Mouse (Mus musculus): ENCODE data around the gene Ccr6. TPM values are rescaled to one million over a fixed set of nuclear protein-coding genes. Genes with fewer than 3 reads are reported as not detected.
"Not testable (repeated sequence)": the region's sequence is repeated elsewhere in the genome, so short reads cannot be mapped to it uniquely, and the experiment has no call there.

Ccr6 gene
- polyA plus RNA-seq (2016; fragmentation: Nextera tagmentation; extraction: Ambion mirVana): not detected in 2 replicates

DNA sequence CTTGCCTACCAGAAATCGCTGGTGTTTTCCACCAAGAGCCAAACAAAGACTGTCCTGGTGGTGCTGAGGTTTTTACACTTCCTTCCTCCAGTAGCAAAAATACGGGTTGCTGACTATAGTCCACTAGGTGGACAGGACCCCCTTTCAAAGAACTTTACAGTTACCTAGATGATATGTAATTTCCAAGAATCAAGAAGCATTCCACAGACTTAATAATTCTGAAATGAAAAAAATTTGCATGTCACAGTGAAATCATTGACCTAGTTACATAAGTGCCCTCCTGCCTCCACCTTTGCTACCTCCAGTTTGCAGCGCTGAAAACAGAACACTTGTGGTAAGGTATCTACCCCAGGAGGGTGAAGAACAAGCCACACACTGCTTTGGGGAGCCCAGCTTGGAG, at the start of gene Ccr6:
Ccr6 (plus strand) TSS at position 301 of the 400 bp plus-strand sequence.
- WGBS: 82% methylated on average over 3 of the region's 3 CpGs

DNA sequence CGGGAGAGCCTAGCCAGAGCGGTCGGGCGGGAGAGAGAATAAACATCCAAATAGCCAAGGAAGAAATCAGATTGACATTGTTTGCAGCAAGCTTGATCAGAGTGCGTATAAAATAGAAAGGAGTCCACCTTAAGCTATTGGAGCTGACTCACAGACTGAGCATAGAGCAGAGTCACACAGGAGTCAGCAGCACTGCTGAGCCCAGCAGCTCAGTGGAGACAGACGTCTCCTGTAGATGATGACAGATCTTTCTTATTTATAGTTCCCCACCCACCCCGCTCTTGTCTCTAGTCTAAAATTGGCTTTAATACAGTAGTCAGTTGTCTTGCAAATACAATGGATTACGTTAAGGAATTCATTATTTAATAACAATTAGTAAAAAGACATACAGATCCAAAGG, 42.2 kb upstream of the Ccr6 start:
- Histone ChIP-seq H3K9me3 (no peaks in the 10 kb centered on the region), H3K4me1 (no peaks in the 10 kb centered on the region), H3K27ac (no peak overlapping the region), H3K36me3 (replicated peaks) (peaks cover 86% of the 10 kb centered on the region), H3K4me3 (no peak overlapping the region), H3K27me3 (ENCODE audit: poor library complexity, severe bottlenecking) (no peaks in the 10 kb centered on the region)
- DNase-seq (ENCODE audit: extremely low spot score, low spot score): no peak
- 92% methylated on average over 8 of the region's 8 CpGs for WGBS

More for the DNA sequence above, at the start of gene Ccr6:
- Histone ChIP-seq H3K27ac (no peak within 1 kb of the TSS), H3K27me3 (ENCODE audit: poor library complexity, severe bottlenecking) (no peaks in the 10 kb centered on the region), H3K9me3 (no peaks in the 10 kb centered on the region), H3K4me3 (no peak within 1 kb of the TSS), H3K36me3 (replicated peaks) (no peaks in the 10 kb centered on the region), H3K4me1 (no peaks in the 10 kb centered on the region)
- no peak for DNase-seq (ENCODE audit: extremely low spot score, low spot score)

DNA sequence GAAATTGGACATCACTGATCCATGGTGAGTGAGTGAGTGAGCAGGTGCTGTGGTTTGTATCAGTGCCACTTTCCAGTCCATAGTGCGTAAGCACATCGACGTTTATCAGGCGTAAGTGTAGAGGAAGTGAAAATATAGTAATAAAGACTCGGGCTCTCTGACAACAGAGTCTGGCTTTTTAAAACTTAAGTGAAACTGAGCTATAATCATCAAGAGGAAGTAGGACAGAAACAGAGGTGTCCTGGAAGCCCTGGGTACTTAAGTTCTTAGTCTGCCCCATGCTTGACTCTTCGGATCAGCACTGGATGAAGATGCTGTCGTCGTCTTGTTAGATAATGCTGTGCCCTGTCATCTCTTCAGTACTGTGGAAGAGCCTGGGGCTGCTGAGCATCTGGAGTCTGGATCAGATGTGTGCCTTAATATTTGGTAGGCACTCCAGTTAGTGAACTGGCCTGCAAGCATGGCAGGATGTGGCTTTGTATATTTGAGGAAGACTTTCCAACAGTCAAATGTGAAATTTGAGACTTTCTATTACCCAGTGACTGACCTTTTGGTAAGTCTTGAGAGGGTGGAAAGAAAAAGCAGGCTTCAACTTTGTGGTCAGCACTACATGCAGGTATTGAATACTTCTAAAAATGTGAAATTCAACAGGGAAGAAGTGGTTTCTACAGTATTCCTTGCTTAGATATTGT, 40.0 kb upstream of the Ccr6 start:
- H3K9me3 ChIP-seq: no peaks in the 10 kb centered on the region
- peaks cover 64% of the 10 kb centered on the region for H3K36me3 ChIP-seq (replicated peaks)
- no peak overlapping the region for H3K4me3 ChIP-seq
- DNase-seq (ENCODE audit: extremely low spot score, low spot score): no peak
- H3K27ac ChIP-seq: no peak overlapping the region
- 93% methylated on average over 8 of the region's 8 CpGs for WGBS
- H3K27me3 ChIP-seq (ENCODE audit: poor library complexity, severe bottlenecking): no peaks in the 10 kb centered on the region
- no peaks in the 10 kb centered on the region for H3K4me1 ChIP-seq

DNA sequence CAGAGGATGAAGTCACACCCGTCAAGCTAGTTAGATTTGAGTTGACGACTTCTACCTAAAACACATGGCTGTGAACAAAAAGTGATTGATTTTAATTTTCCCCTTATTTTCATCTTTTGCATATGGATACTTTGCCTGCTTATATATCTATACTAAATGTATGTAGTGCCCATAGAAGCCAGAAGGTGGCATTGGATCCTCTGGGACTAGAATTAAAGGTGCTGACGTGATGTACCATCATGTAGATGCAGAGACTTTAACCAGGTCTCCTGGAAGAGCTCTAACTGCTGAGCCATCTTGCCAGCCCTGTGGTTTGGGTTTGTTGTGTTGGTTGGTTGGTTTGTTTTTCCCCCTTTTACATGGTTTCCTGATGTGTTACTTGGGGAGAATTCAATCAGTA, 38.2 kb upstream of the Ccr6 start:
- no peak overlapping the region for H3K4me3 ChIP-seq
- H3K36me3 ChIP-seq (replicated peaks): peaks cover 47% of the 10 kb centered on the region
- no peaks in the 10 kb centered on the region for H3K4me1 ChIP-seq
- H3K9me3 ChIP-seq: no peaks in the 10 kb centered on the region
- WGBS: 70% methylated on average over 3 of the region's 3 CpGs
- no peak for DNase-seq (ENCODE audit: extremely low spot score, low spot score)
- no peak overlapping the region for H3K27ac ChIP-seq
- no peaks in the 10 kb centered on the region for H3K27me3 ChIP-seq (ENCODE audit: poor library complexity, severe bottlenecking)

DNA sequence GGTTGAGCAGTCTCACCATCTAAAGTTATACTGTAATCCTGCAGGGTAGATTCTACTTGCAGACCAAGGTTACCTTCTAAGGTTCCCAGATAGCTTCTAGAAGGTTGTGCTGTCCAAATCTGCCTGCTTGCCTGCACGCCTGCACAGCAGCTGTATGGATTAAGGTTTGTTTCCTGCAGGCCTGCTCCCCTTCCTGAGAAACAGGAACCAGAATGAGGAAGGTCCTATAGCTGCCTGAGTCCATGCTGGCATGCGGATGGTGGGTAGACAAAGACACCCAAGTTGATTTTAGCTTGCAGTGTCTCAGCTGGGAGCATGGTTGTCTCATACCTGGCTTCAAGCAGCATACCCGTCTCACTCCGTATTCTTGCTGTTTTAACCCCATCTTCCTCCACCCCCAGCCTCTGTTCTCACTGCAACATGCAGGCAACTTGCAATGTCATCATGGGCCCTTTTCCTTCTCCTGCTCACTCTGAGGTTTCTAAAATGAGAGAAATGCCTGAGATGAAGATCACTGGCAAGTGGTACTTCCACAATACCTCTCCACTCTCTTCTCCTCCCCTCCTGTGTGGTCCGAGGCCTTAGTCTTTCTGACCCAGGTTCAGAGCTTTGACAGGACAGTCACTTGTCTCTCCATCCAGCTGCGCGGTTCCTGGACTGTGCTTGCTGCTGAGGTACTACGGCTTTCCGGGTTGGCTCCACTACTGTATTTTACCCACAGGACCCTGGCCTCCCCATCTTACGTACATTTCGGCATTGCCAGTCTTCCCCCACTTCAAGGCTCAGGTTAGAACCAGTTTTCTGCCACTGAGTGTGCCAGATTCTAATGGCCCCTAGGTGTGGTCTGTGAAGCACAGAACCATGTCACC, 36.5 kb upstream of the Ccr6 start:
- H3K4me3 ChIP-seq: no peak overlapping the region
- 90% methylated on average over 11 of the region's 11 CpGs for WGBS
- no peak overlapping the region for H3K27ac ChIP-seq
- no peaks in the 10 kb centered on the region for H3K4me1 ChIP-seq
- no peaks in the 10 kb centered on the region for H3K9me3 ChIP-seq
- H3K27me3 ChIP-seq (ENCODE audit: poor library complexity, severe bottlenecking): no peaks in the 10 kb centered on the region
- DNase-seq (ENCODE audit: extremely low spot score, low spot score): no peak
- peaks cover 30% of the 10 kb centered on the region for H3K36me3 ChIP-seq (replicated peaks)

DNA sequence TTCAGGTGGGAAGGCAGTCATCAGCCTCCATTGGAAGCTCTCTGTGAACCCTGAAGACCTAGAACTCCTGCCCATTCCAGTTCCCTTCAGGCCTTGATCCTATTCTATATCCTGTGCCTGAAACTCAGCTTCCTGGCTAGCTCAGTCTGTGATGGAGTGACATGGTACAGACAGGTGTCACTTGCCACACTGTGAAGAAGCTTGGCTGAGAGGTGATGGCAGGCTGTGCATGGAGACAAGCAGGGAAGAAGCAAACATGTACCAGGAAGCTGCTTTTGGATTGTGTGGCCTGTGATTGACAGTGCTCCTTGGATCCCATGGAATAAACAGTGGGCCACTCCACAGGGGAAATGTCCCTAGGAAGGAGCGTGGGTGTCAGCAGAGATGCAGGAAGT, 35.9 kb upstream of the Ccr6 start:
- Histone ChIP-seq H3K27me3 (ENCODE audit: poor library complexity, severe bottlenecking) (no peaks in the 10 kb centered on the region), H3K36me3 (replicated peaks) (peaks cover 24% of the 10 kb centered on the region), H3K9me3 (no peaks in the 10 kb centered on the region), H3K4me1 (no peaks in the 10 kb centered on the region), H3K4me3 (no peak overlapping the region), H3K27ac (no peak overlapping the region)
- DNase-seq (ENCODE audit: extremely low spot score, low spot score): no peak
- 90% methylated on average over 1 of the region's 1 CpGs for WGBS

DNA sequence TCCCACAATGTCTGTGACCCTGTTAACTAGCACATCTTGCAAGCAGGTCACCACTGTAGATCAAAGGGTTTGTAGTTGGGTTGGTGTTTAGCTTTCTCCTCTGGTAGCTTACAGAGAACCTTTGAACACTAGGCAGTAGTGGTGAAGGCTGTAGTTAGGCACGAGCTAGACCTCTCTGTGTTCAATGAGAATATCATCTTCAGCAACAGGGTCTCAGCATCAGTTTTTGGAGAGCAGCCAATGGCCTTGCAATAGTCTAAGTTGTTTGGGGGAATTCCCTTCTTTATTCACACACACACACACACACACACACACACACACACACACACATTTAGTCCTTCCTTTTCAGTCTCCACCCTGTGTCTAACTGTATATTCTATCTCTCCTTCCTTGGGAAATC, 32.4 kb upstream of the Ccr6 start:
- DNase-seq (ENCODE audit: extremely low spot score, low spot score): no peak

DNA sequence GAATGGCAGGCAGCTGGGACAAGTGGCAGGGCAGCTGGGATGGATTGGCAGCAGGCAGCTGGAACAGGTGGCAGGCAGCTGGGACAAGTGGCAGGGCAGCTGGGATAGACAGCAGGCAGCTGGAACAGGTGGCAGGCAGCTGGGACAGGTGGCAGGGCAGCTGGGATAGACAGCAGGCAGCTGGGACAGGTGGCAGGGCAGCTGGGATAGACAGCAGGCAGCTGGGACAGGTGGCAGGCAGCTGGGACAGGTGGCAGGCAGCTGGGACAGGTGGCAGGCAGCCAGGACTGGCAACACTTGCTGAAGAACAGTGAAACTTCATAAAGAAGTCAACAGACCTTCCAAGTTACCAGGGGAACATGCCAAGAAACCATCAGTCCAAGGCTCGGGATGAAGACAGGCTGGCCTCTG, 30.6 kb upstream of the Ccr6 start:
- not testable (repeated sequence) for H3K27me3 ChIP-seq (ENCODE audit: poor library complexity, severe bottlenecking); H3K4me1 ChIP-seq; H3K9me3 ChIP-seq; DNase-seq (ENCODE audit: extremely low spot score, low spot score); H3K36me3 ChIP-seq (replicated peaks); H3K4me3 ChIP-seq
- peak overlapping the region; percentile 33 for H3K27ac ChIP-seq
- 89% methylated on average over 1 of the region's 1 CpGs for WGBS

More for the DNA sequence above, 32.4 kb upstream of the Ccr6 start:
- H3K36me3 ChIP-seq (replicated peaks): no peaks in the 10 kb centered on the region
- H3K9me3 ChIP-seq: no peaks in the 10 kb centered on the region
- no peaks in the 10 kb centered on the region for H3K27me3 ChIP-seq (ENCODE audit: poor library complexity, severe bottlenecking)
- WGBS: 83% methylated on average over 1 of the region's 1 CpGs
- no peaks in the 10 kb centered on the region for H3K4me1 ChIP-seq
- H3K4me3 ChIP-seq: no peak overlapping the region
- no peak overlapping the region for H3K27ac ChIP-seq

DNA sequence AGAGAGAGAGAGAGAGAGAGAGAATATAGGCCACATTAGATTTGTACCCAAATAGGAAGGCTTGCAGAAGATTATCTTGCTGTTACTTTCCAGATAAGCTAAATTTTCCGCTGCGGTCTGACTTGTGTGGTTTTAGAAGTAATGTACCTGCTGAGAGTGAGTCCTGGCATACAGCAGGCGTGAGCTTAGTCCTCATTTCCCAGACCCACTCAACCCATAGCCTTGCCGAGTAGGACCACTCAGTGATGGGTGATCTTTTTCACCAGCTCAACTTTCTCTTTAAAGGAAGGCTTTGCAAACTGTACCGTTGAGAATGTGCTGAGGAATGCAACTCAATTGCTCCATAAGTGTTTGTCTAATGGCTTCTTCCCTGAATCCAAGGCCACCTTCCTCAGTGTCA, 29.2 kb upstream of the Ccr6 start:
- no peaks in the 10 kb centered on the region for H3K4me1 ChIP-seq
- H3K4me3 ChIP-seq: no peak overlapping the region
- no peak overlapping the region for H3K27ac ChIP-seq
- no peaks in the 10 kb centered on the region for H3K27me3 ChIP-seq (ENCODE audit: poor library complexity, severe bottlenecking)
- WGBS: 88% methylated on average over 5 of the region's 5 CpGs
- no peak for DNase-seq (ENCODE audit: extremely low spot score, low spot score)
- H3K36me3 ChIP-seq (replicated peaks): no peaks in the 10 kb centered on the region
- no peaks in the 10 kb centered on the region for H3K9me3 ChIP-seq

DNA sequence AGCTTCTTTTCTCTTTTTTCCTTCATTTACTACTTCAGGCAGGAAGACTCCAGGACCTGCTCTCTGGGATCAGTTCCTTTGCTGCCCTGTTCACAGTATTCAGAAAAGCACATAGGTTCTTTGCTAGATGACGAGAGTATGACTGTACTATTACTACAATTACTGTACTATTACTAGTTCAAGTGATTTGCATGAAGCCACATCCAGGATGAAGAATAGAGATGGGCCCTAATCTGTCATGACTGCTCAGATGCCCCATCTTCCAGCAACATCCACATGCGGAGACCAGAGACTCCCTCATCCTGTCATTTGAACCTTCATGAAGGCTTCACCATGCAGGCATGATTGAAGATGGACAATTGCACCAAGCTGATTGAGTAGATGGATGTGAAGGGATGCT, 26.1 kb upstream of the Ccr6 start:
- no peaks in the 10 kb centered on the region for H3K27me3 ChIP-seq (ENCODE audit: poor library complexity, severe bottlenecking)
- no peaks in the 10 kb centered on the region for H3K9me3 ChIP-seq
- no peaks in the 10 kb centered on the region for H3K36me3 ChIP-seq (replicated peaks)
- no peak overlapping the region for H3K4me3 ChIP-seq
- 90% methylated on average over 2 of the region's 2 CpGs for WGBS
- H3K27ac ChIP-seq: no peak overlapping the region
- DNase-seq (ENCODE audit: extremely low spot score, low spot score): no peak
- no peaks in the 10 kb centered on the region for H3K4me1 ChIP-seq

DNA sequence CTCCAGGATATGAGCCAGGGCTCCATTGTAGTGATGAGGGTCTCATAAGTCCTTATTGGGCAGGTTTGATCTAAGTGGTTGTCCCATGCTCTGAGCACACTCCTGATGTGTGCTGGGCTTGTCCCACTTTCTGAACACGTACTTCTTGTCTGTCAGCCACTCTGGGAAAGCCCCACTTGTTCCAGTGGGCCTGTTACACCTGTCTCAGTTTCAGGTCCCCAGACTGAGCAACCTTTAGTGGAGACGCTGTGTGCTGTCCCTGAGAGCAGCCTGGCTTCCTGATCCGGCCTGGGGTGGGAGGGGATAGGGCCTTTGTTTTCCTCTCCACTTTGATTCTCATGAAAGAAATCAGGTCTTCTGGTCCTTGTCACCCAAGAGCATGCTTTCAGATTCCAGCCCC, 25.7 kb upstream of the Ccr6 start:
- H3K9me3 ChIP-seq: no peaks in the 10 kb centered on the region
- DNase-seq (ENCODE audit: extremely low spot score, low spot score): no peak
- no peaks in the 10 kb centered on the region for H3K36me3 ChIP-seq (replicated peaks)
- no peak overlapping the region for H3K27ac ChIP-seq
- H3K4me3 ChIP-seq: no peak overlapping the region
- no peaks in the 10 kb centered on the region for H3K4me1 ChIP-seq
- WGBS: 68% methylated on average over 3 of the region's 3 CpGs
- H3K27me3 ChIP-seq (ENCODE audit: poor library complexity, severe bottlenecking): no peaks in the 10 kb centered on the region

DNA sequence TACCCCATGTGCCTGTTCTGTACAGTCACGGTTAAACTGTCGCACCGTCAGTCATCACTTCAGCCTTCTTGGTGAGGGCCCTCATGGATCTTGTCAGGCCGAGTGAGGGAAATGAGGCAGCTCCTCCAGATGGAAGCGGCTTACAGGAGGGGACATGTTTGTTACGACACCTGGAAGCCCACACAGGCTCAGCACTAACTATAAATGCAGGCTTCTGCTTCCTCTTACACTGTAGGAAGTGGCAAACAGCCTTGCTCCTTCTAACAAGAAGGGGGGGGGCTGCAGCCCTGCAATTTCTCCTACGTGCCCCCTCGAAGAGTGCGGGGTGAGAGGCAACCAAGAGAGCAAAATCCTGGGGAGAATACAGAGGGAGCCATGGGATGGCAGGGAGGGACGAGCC, 25.2 kb upstream of the Ccr6 start:
- DNase-seq (ENCODE audit: extremely low spot score, low spot score): no peak
- no peaks in the 10 kb centered on the region for H3K27me3 ChIP-seq (ENCODE audit: poor library complexity, severe bottlenecking)
- no peaks in the 10 kb centered on the region for H3K4me1 ChIP-seq
- no peaks in the 10 kb centered on the region for H3K36me3 ChIP-seq (replicated peaks)
- no peak overlapping the region for H3K27ac ChIP-seq
- no peaks in the 10 kb centered on the region for H3K9me3 ChIP-seq
- H3K4me3 ChIP-seq: no peak overlapping the region
- 87% methylated on average over 10 of the region's 10 CpGs for WGBS

DNA sequence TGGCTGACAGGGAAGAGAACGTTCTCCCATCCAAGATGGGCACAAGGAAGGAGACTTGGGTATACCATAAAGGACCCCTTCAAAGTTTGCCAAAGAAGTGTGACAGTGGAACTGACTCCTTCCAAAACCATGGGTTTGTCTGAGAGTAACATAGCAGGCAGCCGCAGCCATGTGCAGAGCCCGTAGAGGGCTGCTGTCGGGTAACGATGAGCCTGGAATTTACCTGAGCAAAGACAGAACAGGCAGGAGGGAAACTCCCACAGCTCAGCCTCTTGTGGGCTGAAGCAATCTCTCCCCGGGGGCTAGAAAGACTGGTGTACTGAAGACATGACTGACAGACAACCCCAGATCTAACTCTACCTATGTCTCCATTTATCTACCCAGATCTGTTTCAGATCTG, 24.4 kb upstream of the Ccr6 start:
- H3K36me3 ChIP-seq (replicated peaks): no peaks in the 10 kb centered on the region
- WGBS: 90% methylated on average over 6 of the region's 6 CpGs
- no peaks in the 10 kb centered on the region for H3K9me3 ChIP-seq
- H3K27ac ChIP-seq: no peak overlapping the region
- H3K4me3 ChIP-seq: no peak overlapping the region
- H3K4me1 ChIP-seq: no peaks in the 10 kb centered on the region
- no peak for DNase-seq (ENCODE audit: extremely low spot score, low spot score)
- H3K27me3 ChIP-seq (ENCODE audit: poor library complexity, severe bottlenecking): no peaks in the 10 kb centered on the region
